Mouse (Mus musculus): ENCODE measurements around the gene Gm6812. TPM values are rescaled to one million over a fixed set of nuclear protein-coding genes. Genes with fewer than 3 reads are reported as not detected.
"Not testable (repeated sequence)": the region's sequence is repeated elsewhere in the genome, so short reads cannot be mapped to it uniquely, and the experiment has no call there.

The Gm6812 gene
- total RNA-seq (2021) = not detected

DNA sequence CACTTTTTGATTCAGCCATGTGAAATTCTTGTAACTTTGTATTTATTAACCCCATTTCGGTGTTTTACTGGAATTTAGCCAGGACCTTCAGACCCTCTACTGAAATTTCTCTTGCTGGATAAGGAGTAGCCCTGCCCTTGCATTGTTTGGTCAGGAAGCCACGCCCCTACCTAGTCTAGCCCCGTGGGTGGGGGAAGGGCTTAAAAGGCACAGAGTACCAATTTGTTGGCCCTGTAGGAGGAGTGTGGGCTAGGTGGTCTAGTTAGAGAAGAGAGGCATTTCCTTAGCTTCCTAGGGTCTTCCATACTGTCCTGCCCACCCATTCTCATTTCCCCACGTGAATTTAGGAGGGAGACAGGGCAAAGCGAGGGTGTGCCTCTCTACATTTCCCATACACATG lies at the start of gene Gm6812:
Gm6812 (minus strand) TSS at position 101 of the 400 bp plus-strand sequence.
- DNase-seq (ENCODE audit: low spot score in 2 of 2) = not testable (repeated sequence)
- intact Hi-C loops (cut with DNase I) = loop anchor here (5.0 kb wide), 1 partner anchor 1054 kb away; the partner anchor contains the start of gene 1700020N15Rik

DNA sequence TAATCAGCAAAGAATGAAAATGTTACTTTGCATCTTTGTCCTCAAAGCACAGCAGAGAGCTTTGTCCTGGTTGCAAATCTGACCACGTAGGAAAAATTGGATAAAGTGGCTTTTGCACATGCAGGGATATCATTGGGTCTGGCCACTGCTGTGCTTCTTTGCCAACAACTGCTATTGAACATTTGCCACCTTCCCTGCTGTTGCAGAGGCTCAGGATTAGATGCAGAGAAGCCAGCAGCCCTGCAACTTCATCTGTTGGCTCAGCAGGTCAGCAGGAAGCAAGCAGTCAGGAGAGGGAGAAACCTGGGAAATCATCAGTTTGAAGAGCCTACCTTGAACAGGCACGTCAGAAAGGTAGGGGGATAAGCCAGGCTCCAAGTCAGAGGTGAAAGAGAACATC lies 27.7 kb downstream of the Gm6812 start:
- no peak for DNase-seq (ENCODE audit: low spot score in 2 of 2)

More for the DNA sequence above, 27.7 kb downstream of the Gm6812 start:
- intact Hi-C loops (cut with DNase I) = no loop called here

Other genes with a start within 250 kb of the Gm6812 start
- 10 to 100 TPM; 72.4 to 72.8 TPM for gene Fmr1, start 214.5 kb downstream of the Gm6812 start, total RNA-seq (2021)
- gene Fmr1nb, start 131.2 kb downstream of the Gm6812 start, total RNA-seq (2021) = not detected
- gene Gm14698, start 72.0 kb downstream of the Gm6812 start, total RNA-seq (2021) = 1 to 10 TPM in 1 of 2 experiments, under 1 TPM in 1; 0.71 to 1.2 TPM